Mouse (Mus musculus) telencephalon, adult 2 months (tissue): Measurements from ENCODE around the gene Gm36176.
"Not testable (repeated sequence)": the region's sequence is repeated elsewhere in the genome, so short reads cannot be mapped to it uniquely, and the experiment has no call there.

Experiments
- DNase-seq: peaks from one replicate; pipeline ENCODE4 v3.0.0-alpha.2; 2011; ENCODE audit warnings: low read depth, low spot score

Gene Gm36176

GRCm38 (mm10) chr10:77846503-77846902 lies at the start of gene Gm36176:
Gene Gm36176, plus strand, starts transcription at chr10:77846803.
- DNase-seq = no peak

GRCm38 (mm10) chr10:77797677-77798076 lies 48.9 kb upstream of the Gm36176 start:
- no peak for DNase-seq

- not testable (repeated sequence) for DNase-seq
Observed at GRCm38 (mm10) chr10:77798164-77798920, 48.3 kb upstream of the Gm36176 start.

GRCm38 (mm10) chr10:77798921-77799508 lies 47.6 kb upstream of the Gm36176 start, which contains the start of gene Gm19668:
Gene Gm19668, minus strand, starts transcription at chr10:77799133.
- no peak for DNase-seq

- no peak for DNase-seq
Observed at GRCm38 (mm10) chr10:77804095-77804494, 42.5 kb upstream of the Gm36176 start.

GRCm38 (mm10) chr10:77811743-77812142 lies 34.9 kb upstream of the Gm36176 start, which contains the start of gene Gm9507:
Gene Gm9507, minus strand, starts transcription at chr10:77811843.
- DNase-seq = no peak

GRCm38 (mm10) chr10:77814382-77814781 lies 32.2 kb upstream of the Gm36176 start, which contains the start of gene Gm2696:
Gene Gm2696, plus strand, starts transcription at chr10:77814682.
- DNase-seq = no peak

- no peak for DNase-seq
Observed at GRCm38 (mm10) chr10:77815514-77815913, 31.1 kb upstream of the Gm36176 start.

- DNase-seq = no peak
Observed at GRCm38 (mm10) chr10:77818523-77818922, 28.1 kb upstream of the Gm36176 start.

GRCm38 (mm10) chr10:77819203-77819602 lies 27.4 kb upstream of the Gm36176 start:
- DNase-seq = no peak

GRCm38 (mm10) chr10:77826951-77827350 lies 19.7 kb upstream of the Gm36176 start, which contains the start of gene Krtap10-4:
Gene Krtap10-4, minus strand, starts transcription at chr10:77827095.
- no peak for DNase-seq

- DNase-seq = peak; percentile 9
Observed at GRCm38 (mm10) chr10:77835647-77836046, 11.0 kb upstream of the Gm36176 start, which contains the start of gene Krtap10-10. Gene Krtap10-10, plus strand, starts transcription at chr10:77835947.

GRCm38 (mm10) chr10:77839006-77839405 lies 7.6 kb upstream of the Gm36176 start:
- DNase-seq = no peak

- no peak for DNase-seq
Observed at GRCm38 (mm10) chr10:77846961-77847360, 358 bp downstream of the Gm36176 start.

GRCm38 (mm10) chr10:77847538-77847937 lies 935 bp downstream of the Gm36176 start:
- DNase-seq = no peak

- DNase-seq = no peak
Observed at GRCm38 (mm10) chr10:77852559-77852958, 6.0 kb downstream of the Gm36176 start, which contains the start of gene Gm10318. Gene Gm10318, plus strand, starts transcription at chr10:77852859.

GRCm38 (mm10) chr10:77861675-77862074 lies 15.1 kb downstream of the Gm36176 start, which contains the start of gene Gm3285:
Gene Gm3285, plus strand, starts transcription at chr10:77861975.
- no peak for DNase-seq

- DNase-seq = no peak
Observed at GRCm38 (mm10) chr10:77864067-77864761, 17.6 kb downstream of the Gm36176 start.

GRCm38 (mm10) chr10:77864762-77865143 lies 18.1 kb downstream of the Gm36176 start:
- DNase-seq = no peak

- no peak for DNase-seq
Observed at GRCm38 (mm10) chr10:77867546-77867945, 20.9 kb downstream of the Gm36176 start.

- DNase-seq = no peak
Observed at GRCm38 (mm10) chr10:77869651-77870050, 23.0 kb downstream of the Gm36176 start.

GRCm38 (mm10) chr10:77878985-77879384 lies 32.4 kb downstream of the Gm36176 start:
- DNase-seq = no peak
